Mouse (Mus musculus): ENCODE measurements around the gene Olfr94. TPM values are rescaled to one million over a fixed set of nuclear protein-coding genes. Genes with fewer than 3 reads are reported as not detected.

The Olfr94 gene
- polyA plus RNA-seq, 1 experiment, result not detected

Other genes starting within 250 kb of the Olfr94 start
- gene Ppp1r11, start 249.3 kb downstream of the Olfr94 start, polyA plus RNA-seq (2012; rRNA removed), result 186 and 189 TPM in 2 replicates
- 36.4 and 42.2 TPM in 2 replicates for gene Znrd1, start 242.4 kb downstream of the Olfr94 start, polyA plus RNA-seq (2012; rRNA removed)
- gene Znrd1as, start 242.4 kb downstream of the Olfr94 start, polyA plus RNA-seq (2012; rRNA removed), result 6.0 and 6.9 TPM in 2 replicates
- gene 2410137M14Rik, start 219.8 kb downstream of the Olfr94 start, polyA plus RNA-seq (2012; rRNA removed), result 0.42 and 1.1 TPM in 2 replicates
- gene H2-M5, start 211.5 kb downstream of the Olfr94 start, polyA plus RNA-seq (2012; rRNA removed), result 2.8 and 3.3 TPM in 2 replicates
- gene Zfp57, start 199.8 kb downstream of the Olfr94 start, polyA plus RNA-seq (2012; rRNA removed), result 30.3 and 40.6 TPM in 2 replicates
- 43.8 and 54.7 TPM in 2 replicates for gene Mog, start 177.6 kb downstream of the Olfr94 start, polyA plus RNA-seq (2012; rRNA removed)
- 430 and 435 TPM in 2 replicates for gene Gabbr1, start 155.0 kb downstream of the Olfr94 start, polyA plus RNA-seq (2012; rRNA removed)
- 0.04 TPM in 1 of 2 replicates, not detected in the other for gene Olfr90, start 112.5 kb downstream of the Olfr94 start, polyA plus RNA-seq (2012; rRNA removed)
- gene Olfr91, start 102.7 kb downstream of the Olfr94 start, polyA plus RNA-seq (2012; rRNA removed), result not detected in 2 replicates
- not detected in 2 replicates for gene Olfr92, start 80.9 kb downstream of the Olfr94 start, polyA plus RNA-seq (2012; rRNA removed)
- not detected in 2 replicates for gene Olfr93, start 39.5 kb downstream of the Olfr94 start, polyA plus RNA-seq (2012; rRNA removed)
- not detected in 2 replicates for gene Ubd, start 7.1 kb downstream of the Olfr94 start, polyA plus RNA-seq (2012; rRNA removed)
- gene Olfr95, start 12.1 kb upstream of the Olfr94 start, polyA plus RNA-seq (2012; rRNA removed), result not detected in 2 replicates
- gene Olfr96, start 19.2 kb upstream of the Olfr94 start, polyA plus RNA-seq (2012; rRNA removed), result not detected in 2 replicates
- not detected in 2 replicates for gene Olfr97, start 36.3 kb upstream of the Olfr94 start, polyA plus RNA-seq (2012; rRNA removed)
- not detected in 2 replicates for gene Olfr98, start 62.8 kb upstream of the Olfr94 start, polyA plus RNA-seq (2012; rRNA removed)
- gene H2-M3, start 69.2 kb upstream of the Olfr94 start, polyA plus RNA-seq (2012; rRNA removed), result 2.4 and 3.0 TPM in 2 replicates
- gene Olfr99, start 82.5 kb upstream of the Olfr94 start, polyA plus RNA-seq (2012; rRNA removed), result 0.08 TPM in 1 of 2 replicates, not detected in the other
- 0.23 TPM in 1 of 2 replicates, not detected in the other for gene Olfr101, start 103.3 kb upstream of the Olfr94 start, polyA plus RNA-seq (2012; rRNA removed)
- 0.08 TPM in 1 of 2 replicates, not detected in the other for gene Olfr102, start 116.1 kb upstream of the Olfr94 start, polyA plus RNA-seq (2012; rRNA removed)
- gene Olfr103, start 138.7 kb upstream of the Olfr94 start, polyA plus RNA-seq (2012; rRNA removed), result not detected in 2 replicates
- not detected in 2 replicates for gene Olfr104-ps, start 158.6 kb upstream of the Olfr94 start, polyA plus RNA-seq (2012; rRNA removed)
- not detected in 2 replicates for gene Olfr105-ps, start 178.0 kb upstream of the Olfr94 start, polyA plus RNA-seq (2012; rRNA removed)
- gene Olfr106-ps, start 189.4 kb upstream of the Olfr94 start, polyA plus RNA-seq (2012; rRNA removed), result not detected in 2 replicates
- gene Olfr107, start 198.2 kb upstream of the Olfr94 start, polyA plus RNA-seq (2012; rRNA removed), result not detected in 2 replicates
- gene Olfr108, start 244.5 kb upstream of the Olfr94 start, polyA plus RNA-seq (2012; rRNA removed), result not detected in 2 replicates